Mouse (Mus musculus) lung, adult 2 months (tissue): ENCODE measurements around the gene Rora.

Experiments
- CTCF ChIP-seq: fragments of 200-500 bp; IDR thresholded peaks from 2 replicates; pipeline ENCODE4 v1.5.1; 2011; ENCODE audit warnings: mild to moderate bottlenecking, low read length, control low read depth; ENCODE audit not compliant: insufficient read depth
- POLR2A ChIP-seq: fragments of 200-500 bp; IDR thresholded peaks from 2 replicates; pipeline ENCODE4 v1.6.1; 2011; ENCODE audit warnings: low read depth, mild to moderate bottlenecking, control low read depth, low read length, borderline replicate concordance; ENCODE audit errors: extremely low read depth

GRCm38 (mm10) chr9:68883687-68884086 lies 230.1 kb downstream of the Rora start:
- TF ChIP-seq CTCF (no peak), POLR2A (no peak)
